Mouse (Mus musculus) midbrain, postnatal 0 days (tissue): Measurements from ENCODE around the gene Vmn1r229. TPM values are rescaled to one million over a fixed set of nuclear protein-coding genes. Genes with fewer than 3 reads are reported as not detected.

Experiments
- ATAC-seq: fragments of 200-750 bp; cut with Nextera tagmentation; 2 replicates; pipeline ENCODE4 v1.8.0; 2017; ENCODE audit warnings: moderate number of reproducible peaks, mild to moderate bottlenecking, moderate TSS enrichment, moderate library complexity; ENCODE audit not compliant: low FRiP score
- DNase-seq: peaks from one replicate; pipeline ENCODE4 v3.0.0-alpha.2; 2015; ENCODE audit warnings: low spot score
- H3K27ac ChIP-seq: fragments of 300-500 bp; sonication (generic); 2 replicates; pipeline ENCODE4 v1.5.1; 2014; ENCODE audit warnings: low read depth, mild to moderate bottlenecking, low read length, mixed read lengths
- H3K27me3 ChIP-seq: fragments of 300-500 bp; sonication (generic); 2 replicates; pipeline ENCODE4 v1.6.1; 2014; ENCODE audit warnings: low read length, control low read depth, mixed read lengths; ENCODE audit not compliant: insufficient read depth
- H3K36me3 ChIP-seq: fragments of 300-500 bp; sonication (generic); 2 replicates; pipeline ENCODE4 v1.6.1; 2014; ENCODE audit warnings: low read length, control low read depth, mixed read lengths; ENCODE audit not compliant: insufficient read depth
- H3K4me1 ChIP-seq: fragments of 300-500 bp; sonication (generic); 2 replicates; pipeline ENCODE4 v1.6.1; 2014; ENCODE audit warnings: mild to moderate bottlenecking, control low read depth, antibody characterized with exemption, low read length, mixed read lengths; ENCODE audit not compliant: insufficient read depth
- H3K4me2 ChIP-seq: fragments of 300-500 bp; sonication (generic); 2 replicates; pipeline ENCODE4 v1.6.1; 2014; ENCODE audit warnings: low read depth, mild to moderate bottlenecking, low read length, mixed read lengths; ENCODE audit not compliant: poor library complexity, severe bottlenecking
- H3K4me3 ChIP-seq: fragments of 300-500 bp; sonication (generic); 2 replicates; pipeline ENCODE4 v1.5.1; 2014; ENCODE audit warnings: low read depth, mild to moderate bottlenecking, low read length, moderate library complexity
- H3K9ac ChIP-seq: fragments of 300-500 bp; sonication (generic); replicated peaks from 2 replicates; pipeline ENCODE4 v1.6.1; 2014; ENCODE audit warnings: mild to moderate bottlenecking, low read length, moderate library complexity, mixed read lengths; ENCODE audit not compliant: poor library complexity, severe bottlenecking
- H3K9me3 ChIP-seq: fragments of 300-500 bp; sonication (generic); 2 replicates; pipeline ENCODE4 v1.6.1; 2016; ENCODE audit warnings: low read length, control low read depth
- CTCF ChIP-seq: IDR thresholded peaks from 2 replicates; pipeline ENCODE4 v1.5.1; 2016; ENCODE audit warnings: antibody characterized with exemption, mild to moderate bottlenecking
- WGBS: fragments of 180-500 bp; shearing (Covaris S2); extraction: QIAGEN DNeasy Blood & Tissue Kit; methylation state at CpG from one replicate; pipeline ENCODE4 v1.1.7; 2014; 5-methylcytosine and 5-hydroxymethylcytosine counted together
- polyA plus RNA-seq: library from polyadenylated mRNA; unstranded; fragments of >200 nt; fragmentation: Nextera tagmentation; extraction: Ambion mirVana; gene quantifications from 2 replicates; pipeline ENCODE4 v1.2.1, GENCODE M21; 2015
- total RNA-seq: library from RNA; depleted of rRNA; stranded (reverse); fragments of >200 nt; gene quantifications from 2 replicates; pipeline ENCODE4 v1.2.3, GENCODE M21; 2014; rRNA removed

Vmn1r229 gene
- total RNA-seq (not detected in 2 replicates), polyA plus RNA-seq (not detected in 2 replicates)

DNA sequence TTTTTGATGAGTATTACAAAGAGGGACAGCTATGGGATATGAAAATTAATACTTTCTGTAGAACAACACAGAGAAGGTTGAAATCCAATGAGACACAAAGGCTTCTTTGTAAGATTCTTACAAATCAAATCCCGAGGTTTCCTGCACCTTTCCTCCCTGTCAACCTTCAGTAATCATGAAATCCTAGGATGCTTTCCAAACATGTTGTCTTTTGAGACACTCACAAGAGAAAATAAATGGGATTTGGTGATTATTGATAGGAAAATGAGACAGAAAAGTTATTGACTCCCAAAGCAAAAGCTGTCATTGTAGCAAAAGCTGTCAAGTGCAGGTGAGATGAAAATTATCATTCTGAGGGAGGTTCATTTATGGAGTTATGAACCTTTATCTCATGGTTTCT, at the start of gene Vmn1r229:
Gene Vmn1r229 (plus strand): TSS at position 301 of the 400 bp plus-strand sequence.
- ATAC-seq (no peak), DNase-seq (no peak)
- TF ChIP-seq CTCF, result no peak
- H3K27me3 ChIP-seq, result no peaks in the 10 kb centered on the region
- WGBS, result 49% methylated on average over 1 of the region's 1 CpGs
- H3K27ac ChIP-seq, result no peak within 1 kb of the TSS
- no peaks in the 10 kb centered on the region for H3K4me1 ChIP-seq
- H3K4me3 ChIP-seq, result no peak within 1 kb of the TSS
- H3K9me3 ChIP-seq, result peaks cover 17% of the 10 kb centered on the region; the same call in 1 of the 2 replicates
- H3K4me2 ChIP-seq, result no peak within 1 kb of the TSS
- no peak within 1 kb of the TSS for H3K9ac ChIP-seq
- H3K36me3 ChIP-seq, result no peaks in the 10 kb centered on the region

DNA sequence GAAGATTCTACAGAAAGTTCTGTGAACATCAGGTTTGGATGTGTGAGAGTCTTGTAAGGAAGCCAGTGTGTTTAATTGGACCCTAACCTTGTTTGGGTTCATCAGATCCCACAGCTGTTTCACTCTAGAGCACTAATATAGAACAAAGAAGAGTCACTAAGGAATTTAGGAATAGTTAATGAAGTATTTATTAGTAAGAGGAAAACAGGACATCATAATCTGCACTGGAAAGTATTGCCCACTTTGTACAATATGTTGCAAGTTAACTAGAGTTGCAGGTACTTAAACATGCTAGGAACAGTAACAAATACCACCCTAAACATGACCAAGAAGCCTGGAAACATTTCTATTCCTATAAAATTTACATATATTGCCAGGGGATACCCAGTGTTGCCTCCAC, 25.3 kb upstream of the Vmn1r229 start, which contains the start of gene Vmn1r228:
Gene Vmn1r228 (minus strand): TSS at position 101 of the 400 bp plus-strand sequence.
- ATAC-seq (no peak), DNase-seq (no peak)
- H3K4me2 ChIP-seq, result no peak within 1 kb of the TSS
- H3K9ac ChIP-seq, result no peak within 1 kb of the TSS
- peaks cover 35% of the 10 kb centered on the region for H3K9me3 ChIP-seq
- H3K36me3 ChIP-seq, result no peaks in the 10 kb centered on the region
- no peak for TF ChIP-seq CTCF
- H3K27me3 ChIP-seq, result no peaks in the 10 kb centered on the region
- H3K4me3 ChIP-seq, result no peak within 1 kb of the TSS
- no peak within 1 kb of the TSS for H3K27ac ChIP-seq
- H3K4me1 ChIP-seq, result no peaks in the 10 kb centered on the region

DNA sequence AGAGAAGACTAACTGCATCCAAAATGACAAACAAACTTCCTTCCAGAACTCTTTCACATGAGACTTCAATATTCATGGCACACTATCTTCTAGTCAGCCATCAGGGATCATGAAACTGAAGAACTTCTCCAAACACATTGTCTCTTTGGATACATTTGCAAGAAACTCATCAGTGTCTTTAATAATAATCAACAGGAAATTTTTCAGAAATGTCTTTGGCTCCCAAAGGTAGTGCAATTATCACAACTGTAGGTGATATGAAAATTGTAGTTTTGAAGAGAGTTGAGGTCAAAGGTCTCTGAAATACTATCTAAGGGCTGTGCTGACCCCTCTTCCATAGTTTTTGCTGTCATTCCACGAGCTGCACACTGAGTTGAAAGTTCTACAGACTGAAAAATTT, 28.8 kb downstream of the Vmn1r229 start, which contains the start of gene Vmn1r230:
Gene Vmn1r230 (plus strand): TSS at position 301 of the 400 bp plus-strand sequence.
- ATAC-seq (no peak), DNase-seq (no peak)
- Histone ChIP-seq H3K9ac (no peak within 1 kb of the TSS), H3K36me3 (no peaks in the 10 kb centered on the region), H3K9me3 (peaks cover 4% of the 10 kb centered on the region; the same call in 1 of the 2 replicates), H3K27me3 (no peaks in the 10 kb centered on the region), H3K4me1 (no peaks in the 10 kb centered on the region), H3K4me3 (no peak within 1 kb of the TSS), H3K27ac (no peak within 1 kb of the TSS), H3K4me2 (no peak within 1 kb of the TSS)
- no peak for TF ChIP-seq CTCF
- WGBS, result 12% methylated on average over 1 of the region's 1 CpGs

Other genes with a start within 250 kb of the Vmn1r229 start
- not detected in 2 replicates for gene Vmn2r109, start 246.8 kb upstream of the Vmn1r229 start, total RNA-seq
- gene Vmn2r109, start 246.8 kb upstream of the Vmn1r229 start, polyA plus RNA-seq, result not detected in 2 replicates
- not detected in 2 replicates for gene Vmn2r110, start 215.1 kb upstream of the Vmn1r229 start, total RNA-seq
- gene Vmn2r110, start 215.1 kb upstream of the Vmn1r229 start, polyA plus RNA-seq, result 0.01 and 0.04 TPM in 2 replicates
- gene Fpr-rs3, start 186.7 kb upstream of the Vmn1r229 start, total RNA-seq, result not detected in 2 replicates
- gene Fpr-rs3, start 186.7 kb upstream of the Vmn1r229 start, polyA plus RNA-seq, result not detected in 2 replicates
- not detected in 2 replicates for gene Vmn1r226, start 128.7 kb upstream of the Vmn1r229 start, total RNA-seq
- gene Vmn1r226, start 128.7 kb upstream of the Vmn1r229 start, polyA plus RNA-seq, result not detected in 2 replicates
- not detected in 2 replicates for gene Vmn1r227, start 81.7 kb upstream of the Vmn1r229 start, total RNA-seq
- gene Vmn1r227, start 81.7 kb upstream of the Vmn1r229 start, polyA plus RNA-seq, result not detected in 2 replicates
- not detected in 2 replicates for gene Vmn1r228, start 25.4 kb upstream of the Vmn1r229 start, total RNA-seq
- gene Vmn1r228, start 25.4 kb upstream of the Vmn1r229 start, polyA plus RNA-seq, result not detected in 2 replicates
- not detected in 2 replicates for gene Vmn1r230, start 28.9 kb downstream of the Vmn1r229 start, total RNA-seq
- gene Vmn1r230, start 28.9 kb downstream of the Vmn1r229 start, polyA plus RNA-seq, result not detected in 2 replicates
- gene Vmn1r231, start 93.5 kb downstream of the Vmn1r229 start, total RNA-seq, result not detected in 2 replicates
- not detected in 2 replicates for gene Vmn1r231, start 93.5 kb downstream of the Vmn1r229 start, polyA plus RNA-seq
- gene Vmn1r232, start 108.2 kb downstream of the Vmn1r229 start, total RNA-seq, result not detected in 2 replicates
- gene Vmn1r232, start 108.2 kb downstream of the Vmn1r229 start, polyA plus RNA-seq, result not detected in 2 replicates
- 749 and 792 TPM in 2 replicates for gene Ppp2r1a, start 133.8 kb downstream of the Vmn1r229 start, total RNA-seq
- gene Ppp2r1a, start 133.8 kb downstream of the Vmn1r229 start, polyA plus RNA-seq, result 746 and 817 TPM in 2 replicates
- not detected in 2 replicates for gene Vmn1r233, start 184.9 kb downstream of the Vmn1r229 start, total RNA-seq
- not detected in 2 replicates for gene Vmn1r233, start 184.9 kb downstream of the Vmn1r229 start, polyA plus RNA-seq
- 21.3 and 24.9 TPM in 2 replicates for gene Zfp160, start 197.3 kb downstream of the Vmn1r229 start, total RNA-seq
- gene Zfp160, start 197.3 kb downstream of the Vmn1r229 start, polyA plus RNA-seq, result 12.0 and 12.2 TPM in 2 replicates